ENCODE assay signal across 11 mouse cellular contexts in the genomic region with DNA sequence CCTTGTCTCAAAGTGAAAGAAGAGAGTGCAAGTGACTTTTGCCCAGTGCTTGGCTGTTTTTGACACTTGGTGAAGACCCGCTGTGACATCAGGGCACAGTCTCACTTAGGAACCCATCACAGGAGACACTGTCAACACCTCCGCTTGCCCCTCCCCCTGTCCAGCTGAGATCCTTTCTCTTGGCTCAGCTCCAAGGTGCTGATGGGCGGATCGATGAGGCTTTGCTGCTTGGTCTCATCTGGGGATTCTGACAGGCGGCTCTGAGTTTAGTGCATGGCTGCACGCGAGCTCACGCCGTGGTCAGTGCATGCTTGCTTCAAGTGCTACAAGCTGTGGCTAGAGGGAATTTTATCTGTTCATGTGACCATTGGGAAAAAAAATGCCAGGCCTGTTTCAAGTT.
DNase-seq lines count a peak whose midpoint lies in the region; ATAC-seq and TF ChIP-seq lines count a peak whose summit lies in the region.
"Had no signal": no experiment of that assay in that cellular context is flagged by ENCODE, and none has a peak within 500 bp of the region (broad histone marks: within the 10 kb centered on the region; RNA-seq: fewer than 3 reads in every experiment).

No protein-coding gene starts in this region.

- H3K4me3 ChIP-seq in intestine, embryonic 14.5 days (ENCODE audit: low read depth, low read length), result no peak overlapping the region
- H3K4me3 ChIP-seq in intestine, embryonic 15.5 days (replicated peaks), result no peak overlapping the region
- H3K4me3 ChIP-seq: erythroblast, embryonic 14.5 days had no signal

- no peak for TF ChIP-seq CTCF in brain, embryonic 14.5 days (IDR thresholded peaks at IDR 0.05; ENCODE audit: borderline replicate concordance, extremely low read depth, insufficient read depth, insufficient read length)

- WGBS in intestine, embryonic 14.5 days, result 17% methylated on average over 9 of the region's 9 CpGs
- WGBS in intestine, embryonic 15.5 days, result 27% methylated on average over 9 of the region's 9 CpGs

- H3K9ac ChIP-seq in intestine, embryonic 14.5 days (ENCODE audit: low read length), result no peak overlapping the region
- H3K9ac ChIP-seq in intestine, embryonic 15.5 days, result no peak overlapping the region

- H3K27ac ChIP-seq in intestine, embryonic 14.5 days (ENCODE audit: low read depth), result no peak overlapping the region
- H3K27ac ChIP-seq in intestine, embryonic 15.5 days, result no peak overlapping the region

- no peaks in the 10 kb centered on the region for H3K36me3 ChIP-seq in intestine, embryonic 14.5 days (ENCODE audit: control insufficient read depth, insufficient read depth, low read length)
- no peaks in the 10 kb centered on the region for H3K36me3 ChIP-seq in intestine, embryonic 15.5 days

- no peaks in the 10 kb centered on the region for H3K9me3 ChIP-seq in intestine, embryonic 14.5 days (ENCODE audit: control insufficient read depth, low read length)
- no peaks in the 10 kb centered on the region for H3K9me3 ChIP-seq in intestine, embryonic 15.5 days

- DNase-seq in intestine, embryonic 14.5 days (ENCODE audit: low spot score), result peak; percentile 54
- peak; percentile 56 for DNase-seq in brain, embryonic 14.5 days (ENCODE audit: low read depth)
- DNase-seq in embryo, embryonic 10.5 days (ENCODE audit: low spot score), result peak; percentile 28
- DNase-seq in lung, postnatal 10 days, result peak; percentile 49
- DNase-seq in cerebellum, adult 11-12 months, result no peak
- no peak for DNase-seq in right cerebral cortex, postnatal 25 days
- DNase-seq: cerebellum, postnatal 14 days; layer of hippocampus, adult 9-11 months; liver had no signal

- no peaks in the 10 kb centered on the region for H3K4me1 ChIP-seq in intestine, embryonic 14.5 days (replicated peaks; ENCODE audit: control insufficient read depth, insufficient read depth, low read length)
- H3K4me1 ChIP-seq in intestine, embryonic 15.5 days (replicated peaks), result no peaks in the 10 kb centered on the region

- no peak for TF ChIP-seq POLR2A in brain, embryonic 14.5 days (IDR thresholded peaks at IDR 0.05; ENCODE audit: borderline replicate concordance, extremely low read depth, insufficient read depth, insufficient read length, poor library complexity, severe bottlenecking)

- no peak for ATAC-seq in intestine, embryonic 14.5 days (replicated peaks; ENCODE audit: low FRiP score, low TSS enrichment, low read depth)
- no peak for ATAC-seq in intestine, embryonic 15.5 days

- H3K27me3 ChIP-seq in intestine, embryonic 14.5 days (replicated peaks; ENCODE audit: control insufficient read depth, insufficient read depth, low read length), result no peaks in the 10 kb centered on the region
- H3K27me3 ChIP-seq in intestine, embryonic 15.5 days (replicated peaks), result no peaks in the 10 kb centered on the region

- no peak overlapping the region for H3K4me2 ChIP-seq in intestine, embryonic 14.5 days (ENCODE audit: low read length)
- H3K4me2 ChIP-seq in intestine, embryonic 15.5 days (replicated peaks), result no peak overlapping the region

Comparison
In these comparisons a context has a peak if more than half of its experiments do, and no peak if none do; other contexts are left out.
1. DNase-seq: peak in intestine, embryonic 14.5 days (single experiment), brain, embryonic 14.5 days (single experiment), embryo, embryonic 10.5 days (single experiment) and lung, postnatal 10 days (single experiment); none in cerebellum, adult 11-12 months (single experiment) and right cerebral cortex, postnatal 25 days (single experiment).